Mouse (Mus musculus) embryonic facial prominence, embryonic 11.5 days (tissue): ENCODE measurements around the gene Fam126a. TPM values are rescaled to one million over a fixed set of nuclear protein-coding genes. Genes with fewer than 3 reads are reported as not detected.

ENCODE experiments used
- ATAC-seq: fragments of 200-750 bp; cut with Nextera tagmentation; replicated peaks from 2 replicates; pipeline ENCODE4 v1.8.0; 2017; ENCODE audit warnings: low read depth; ENCODE audit not compliant: insufficient number of reproducible peaks, low FRiP score, low TSS enrichment
- DNase-seq: peaks from one replicate; pipeline ENCODE4 v3.0.0-alpha.2; 2015; ENCODE audit warnings: low spot score
- H3K27ac ChIP-seq: fragments of 300-500 bp; sonication (generic); replicated peaks from 2 replicates; pipeline ENCODE4 v1.5.1; 2014; ENCODE audit warnings: mild to moderate bottlenecking, low read depth, low read length, control low read depth
- H3K27me3 ChIP-seq: fragments of 300-500 bp; sonication (generic); 2 replicates; pipeline ENCODE4 v1.6.1; 2014; ENCODE audit warnings: mild to moderate bottlenecking, low read length, moderate library complexity, mixed read lengths; ENCODE audit not compliant: control insufficient read depth, insufficient read depth
- H3K36me3 ChIP-seq: fragments of 300-500 bp; sonication (generic); replicated peaks from 2 replicates; pipeline ENCODE4 v1.6.1; 2014; ENCODE audit warnings: low read depth, mild to moderate bottlenecking, low read length, moderate library complexity, mixed read lengths; ENCODE audit not compliant: control insufficient read depth, insufficient read depth
- H3K4me1 ChIP-seq: fragments of 300-500 bp; sonication (generic); 2 replicates; pipeline ENCODE4 v1.6.1; 2014; ENCODE audit warnings: low read length, mixed read lengths; ENCODE audit not compliant: control insufficient read depth, insufficient read depth
- H3K4me2 ChIP-seq: fragments of 300-500 bp; sonication (generic); 2 replicates; pipeline ENCODE4 v1.6.1; 2014; ENCODE audit warnings: low read depth, mild to moderate bottlenecking, control low read depth, low read length, moderate library complexity
- H3K4me3 ChIP-seq: fragments of 300-500 bp; sonication (generic); 2 replicates; pipeline ENCODE4 v1.5.1; 2014; ENCODE audit warnings: low read depth, low read length, control low read depth
- H3K9ac ChIP-seq: fragments of 300-500 bp; sonication (generic); replicated peaks from 2 replicates; pipeline ENCODE4 v1.6.1; 2014; ENCODE audit warnings: mild to moderate bottlenecking, control low read depth, low read length
- H3K9me3 ChIP-seq: fragments of 300-500 bp; sonication (generic); replicated peaks from 2 replicates; pipeline ENCODE4 v1.6.1; 2016; ENCODE audit warnings: mild to moderate bottlenecking, low read length, inconsistent platforms, mixed read lengths; ENCODE audit not compliant: control insufficient read depth
- WGBS: fragments of 180-500 bp; shearing (Covaris S2); extraction: QIAGEN DNeasy Blood & Tissue Kit; methylation state at CpG from one replicate; pipeline ENCODE4 v1.1.7; 2014; 5-methylcytosine and 5-hydroxymethylcytosine counted together
- polyA plus RNA-seq: library from polyadenylated mRNA; unstranded; fragments of >200 nt; fragmentation: Nextera tagmentation; extraction: Ambion mirVana; gene quantifications from 2 replicates; pipeline ENCODE4 v1.2.1, GENCODE M21; 2014

The Fam126a gene
- polyA plus RNA-seq, 1 experiment from 2014 or later: 35.6 TPM

DNA sequence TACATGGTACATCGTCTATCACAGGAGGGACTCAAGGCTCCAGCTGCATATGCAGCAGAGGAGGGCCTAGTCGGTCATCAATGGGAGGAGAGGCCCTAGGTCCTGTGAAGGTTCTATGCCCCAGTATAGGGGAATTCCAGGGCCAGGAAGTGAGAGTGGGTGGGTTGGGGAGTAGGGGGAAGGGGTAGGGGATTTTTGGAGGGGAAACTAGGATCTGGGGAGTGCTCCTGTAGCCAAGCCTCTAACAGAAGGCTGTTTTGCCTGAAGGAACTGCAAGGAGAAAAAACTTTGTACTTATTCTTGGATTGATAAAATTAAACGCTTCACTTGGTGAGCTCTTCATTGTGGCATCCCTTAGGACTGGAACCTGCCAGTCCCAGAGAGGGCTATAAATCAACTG lies 30.5 kb upstream of the Fam126a start:
- ATAC-seq: no peak
- H3K27ac ChIP-seq: no peak overlapping the region
- H3K4me3 ChIP-seq: no peak overlapping the region
- 69% methylated on average over 3 of the region's 3 CpGs for WGBS
- H3K36me3 ChIP-seq: no peaks in the 10 kb centered on the region
- no peaks in the 10 kb centered on the region for H3K9me3 ChIP-seq
- DNase-seq: no peak
- no peak overlapping the region for H3K4me2 ChIP-seq
- H3K27me3 ChIP-seq: no peaks in the 10 kb centered on the region
- no peak overlapping the region for H3K9ac ChIP-seq
- no peaks in the 10 kb centered on the region for H3K4me1 ChIP-seq

- Histone ChIP-seq H3K4me1 (no peaks in the 10 kb centered on the region), H3K9ac (no peak overlapping the region), H3K9me3 (no peaks in the 10 kb centered on the region), H3K4me2 (no peak overlapping the region), H3K36me3 (no peaks in the 10 kb centered on the region), H3K4me3 (no peak overlapping the region), H3K27me3 (no peaks in the 10 kb centered on the region), H3K27ac (no peak overlapping the region)
- WGBS: 71% methylated on average over 3 of the region's 3 CpGs
- no peak for DNase-seq
- no peak for ATAC-seq
Observed at GRCm38 (mm10) chr5:24057592-24057991, 27.1 kb upstream of the Fam126a start.

- no peak overlapping the region for H3K9ac ChIP-seq
- no peaks in the 10 kb centered on the region for H3K4me1 ChIP-seq
- no peaks in the 10 kb centered on the region for H3K27me3 ChIP-seq
- ATAC-seq (no peak), DNase-seq (no peak)
- H3K27ac ChIP-seq: no peak overlapping the region
- no peak overlapping the region for H3K4me3 ChIP-seq
- H3K36me3 ChIP-seq: no peaks in the 10 kb centered on the region
- H3K9me3 ChIP-seq: no peaks in the 10 kb centered on the region
- WGBS: 82% methylated on average over 2 of the region's 2 CpGs
- H3K4me2 ChIP-seq: no peak overlapping the region
Observed at GRCm38 (mm10) chr5:24056865-24057264, 26.4 kb upstream of the Fam126a start.

GRCm38 (mm10) chr5:24054382-24054781 lies 23.9 kb upstream of the Fam126a start:
- no peak for ATAC-seq
- no peaks in the 10 kb centered on the region for H3K27me3 ChIP-seq

DNA sequence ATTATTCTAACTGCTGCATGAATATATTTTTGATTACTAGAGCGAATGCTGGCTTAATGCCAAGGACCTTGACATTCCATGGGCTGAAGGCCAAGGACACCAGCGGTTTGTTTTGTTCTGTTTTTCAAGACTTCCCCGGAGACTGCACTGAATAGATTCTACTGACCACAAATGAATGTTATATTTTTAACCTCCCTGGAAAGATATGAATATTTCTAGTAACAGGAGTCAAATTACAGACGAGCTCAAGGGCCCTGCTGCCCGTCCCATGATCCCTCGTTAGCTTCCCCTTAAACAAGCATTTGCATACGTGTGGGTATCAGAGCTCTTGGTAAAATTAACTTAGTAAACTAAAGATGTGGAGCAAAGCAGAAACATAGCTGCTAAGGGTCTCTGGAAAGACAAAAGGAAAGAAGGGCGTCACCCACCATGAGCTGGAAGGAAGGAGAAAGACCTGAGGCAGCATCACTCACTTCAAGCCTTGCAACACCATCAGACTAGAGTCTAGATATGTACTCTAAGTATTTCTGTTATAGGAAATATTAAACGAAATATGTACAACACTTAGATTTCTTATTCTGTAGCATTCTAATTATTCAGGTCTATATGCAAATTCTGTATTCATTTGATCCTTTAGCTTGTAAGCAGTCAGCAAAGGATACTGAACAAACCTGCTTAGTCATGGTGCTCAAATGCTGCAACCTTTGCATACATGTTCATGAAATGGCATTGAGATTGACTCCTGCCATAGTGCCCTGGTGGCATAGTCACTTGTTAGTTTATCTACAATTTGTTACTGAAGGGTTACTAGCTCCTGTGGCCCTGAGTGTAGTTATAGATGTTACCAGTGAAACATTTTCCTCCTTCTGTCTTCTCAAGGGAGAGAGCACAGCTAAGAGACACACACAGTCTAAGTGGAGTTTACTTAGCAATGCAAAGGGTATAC lies 23.0 kb upstream of the Fam126a start:
- H3K9ac ChIP-seq: no peak overlapping the region
- H3K4me1 ChIP-seq: no peaks in the 10 kb centered on the region
- no peaks in the 10 kb centered on the region for H3K27me3 ChIP-seq
- no peak overlapping the region for H3K27ac ChIP-seq
- no peak overlapping the region for H3K4me3 ChIP-seq
- H3K36me3 ChIP-seq: no peaks in the 10 kb centered on the region
- ATAC-seq (no peak), DNase-seq (no peak)
- no peak overlapping the region for H3K4me2 ChIP-seq
- no peaks in the 10 kb centered on the region for H3K9me3 ChIP-seq
- 71% methylated on average over 9 of the region's 9 CpGs for WGBS

More at GRCm38 (mm10) chr5:24054382-24054781, 23.9 kb upstream of the Fam126a start:
- Histone ChIP-seq H3K9ac (no peak overlapping the region), H3K4me1 (no peaks in the 10 kb centered on the region), H3K4me2 (no peak overlapping the region), H3K4me3 (no peak overlapping the region), H3K9me3 (no peaks in the 10 kb centered on the region), H3K27ac (no peak overlapping the region), H3K36me3 (no peaks in the 10 kb centered on the region)
- whole genome bisulfite sequencing: 97% methylated on average over 3 of the region's 3 CpGs
- DNase-seq: no peak

DNA sequence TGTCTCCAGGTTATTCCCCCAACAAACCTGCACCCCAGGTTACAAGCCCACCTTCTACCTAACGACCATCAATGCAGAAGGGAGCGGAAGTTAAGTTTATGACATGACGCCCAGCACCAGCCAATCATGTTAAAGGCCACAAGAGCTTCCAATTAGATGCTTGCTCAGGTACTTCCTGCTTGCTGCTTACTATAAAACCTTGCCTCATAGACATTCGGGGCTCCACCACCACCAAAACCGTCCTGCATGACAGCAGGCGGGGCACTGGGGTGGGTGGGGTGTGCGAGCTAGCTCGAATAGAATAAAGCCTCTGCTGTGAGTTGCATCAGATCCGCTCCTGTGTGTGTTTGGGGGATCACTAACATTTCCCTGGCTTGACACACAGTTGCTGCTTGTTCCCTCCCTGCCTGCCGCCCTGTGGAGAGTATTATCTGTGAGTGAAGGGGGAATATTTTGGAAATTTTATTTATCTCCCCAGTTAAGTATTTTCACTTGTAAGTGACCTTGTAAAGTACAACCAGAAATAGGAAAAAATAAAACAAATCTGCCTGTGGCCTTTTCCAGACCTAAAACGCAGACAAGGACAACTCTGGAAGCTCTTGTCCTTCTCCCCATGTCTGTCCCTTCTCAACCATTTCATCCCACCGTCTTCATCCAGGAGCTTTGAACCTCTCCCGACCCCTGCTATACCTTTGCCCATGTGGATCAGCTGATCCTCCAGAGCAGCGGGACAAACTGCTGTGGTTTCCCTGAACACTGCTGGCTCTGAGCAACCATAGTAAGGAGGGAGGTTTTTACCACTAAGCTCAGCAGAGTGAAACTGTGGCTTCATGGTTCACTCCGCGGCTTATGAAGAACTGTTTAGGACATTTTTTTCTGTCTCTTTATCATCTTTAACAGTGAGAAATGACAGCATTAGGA lies 21.5 kb upstream of the Fam126a start:
- WGBS: 67% methylated on average over 16 of the region's 16 CpGs
- no peak for ATAC-seq

GRCm38 (mm10) chr5:24047821-24048220 lies 17.3 kb upstream of the Fam126a start:
- ATAC-seq: no peak
- Histone ChIP-seq H3K36me3 (no peaks in the 10 kb centered on the region), H3K27me3 (no peaks in the 10 kb centered on the region), H3K27ac (no peak overlapping the region), H3K4me3 (no peak overlapping the region), H3K4me1 (no peaks in the 10 kb centered on the region), H3K9ac (no peak overlapping the region), H3K4me2 (no peak overlapping the region), H3K9me3 (no peaks in the 10 kb centered on the region)
- 59% methylated on average over 1 of the region's 1 CpGs for WGBS
- no peak for DNase-seq

More for the DNA sequence above, 21.5 kb upstream of the Fam126a start:
- Histone ChIP-seq H3K9ac (no peak overlapping the region), H3K4me3 (no peak overlapping the region), H3K9me3 (no peaks in the 10 kb centered on the region), H3K27me3 (no peaks in the 10 kb centered on the region), H3K4me2 (no peak overlapping the region), H3K27ac (no peak overlapping the region), H3K36me3 (no peaks in the 10 kb centered on the region), H3K4me1 (no peaks in the 10 kb centered on the region)
- no peak for DNase-seq
